Mouse (Mus musculus) kidney, adult 2 months (tissue): ENCODE measurements around the gene Kcnab1.

ENCODE experiments used
- CTCF ChIP-seq: fragments of 200-500 bp; conservative IDR thresholded peaks from 2 replicates; pipeline ENCODE4 v1.5.1; 2011; ENCODE audit warnings: low read depth, mild to moderate bottlenecking, control low read depth, low read length, moderate library complexity, mixed read lengths; ENCODE audit not compliant: insufficient read depth, insufficient read length
- POLR2A ChIP-seq: fragments of 200-500 bp; IDR thresholded peaks from one replicate; pipeline ENCODE4 v1.6.1; 2011; ENCODE audit warnings: low read depth, low read length, control low read depth

- TF ChIP-seq CTCF, result no peak
- no peak for TF ChIP-seq POLR2A
Observed at GRCm38 (mm10) chr3:65296996-65297395, 187.8 kb downstream of the Kcnab1 start.
